Mouse (Mus musculus) hematopoietic stem cell, adult 5-6 weeks (primary cell): Measurements from ENCODE around the gene Cyfip1. TPM values are rescaled to one million over a fixed set of nuclear protein-coding genes. Genes with fewer than 3 reads are reported as not detected.

Experiments
- ATAC-seq, 2 experiments: fragments of 125-278 bp in 1 of 2; replicated peaks in 1 of 2; 2 replicates each; pipeline ENCODE4 v1.8.0; 2016 to 2017; ENCODE audit warnings: inconsistent platforms in 2 of 2, mild to moderate bottlenecking in 2 of 2, moderate number of reproducible peaks in 2 of 2, low read depth in 1 of 2, moderate TSS enrichment in 1 of 2; ENCODE audit not compliant: low FRiP score in 2 of 2, poor library complexity in 2 of 2, severe bottlenecking in 2 of 2, insufficient read depth in 1 of 2, low TSS enrichment in 1 of 2
- total RNA-seq: library from RNA; stranded (forward); fragments of 172-1452, 232-1000 nt; gene quantifications from 2 replicates; pipeline ENCODE4 v1.2.3, GENCODE M21; 2017

Cyfip1 gene
- total RNA-seq, 1 experiment from 2014 or later: 42.8 TPM

DNA sequence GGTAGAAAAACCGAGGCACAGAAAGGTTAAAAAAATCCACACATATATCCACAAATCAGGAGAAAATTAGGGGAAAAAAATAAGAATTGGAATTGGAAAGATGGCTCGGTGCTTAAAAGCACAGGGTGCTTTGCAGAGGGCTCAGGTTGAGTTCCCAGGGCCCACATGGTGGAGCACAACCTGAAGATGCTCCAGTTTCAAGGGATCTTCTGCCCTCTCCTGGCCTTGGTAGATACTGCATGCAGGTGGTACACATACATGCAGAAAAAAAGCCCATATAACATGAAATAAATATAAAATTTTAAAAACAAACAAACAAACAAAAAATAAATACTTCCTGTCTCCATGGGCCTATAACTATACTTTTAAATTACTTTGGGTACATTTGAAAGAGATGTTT lies 132.9 kb downstream of the Cyfip1 start:
- no peak for ATAC-seq

- no peak for ATAC-seq
These were observed 140.0 kb downstream of the Cyfip1 start for GRCm38 (mm10) chr7:55981511-55981910.

Other genes with a start within 250 kb of the Cyfip1 start
- gene Siglech, start 73.6 kb upstream of the Cyfip1 start, total RNA-seq: not detected in 2 replicates
- gene Tubgcp5, start 47.6 kb upstream of the Cyfip1 start, total RNA-seq: 38.2 and 42.5 TPM in 2 replicates
- 32.5 and 36.2 TPM in 2 replicates for gene Nipa2, start 120.7 kb downstream of the Cyfip1 start, total RNA-seq
- 4.7 and 11.0 TPM in 2 replicates for gene Nipa1, start 178.2 kb downstream of the Cyfip1 start, total RNA-seq
- 32.1 and 59.7 TPM in 2 replicates for gene Herc2, start 208.5 kb downstream of the Cyfip1 start, total RNA-seq